Mouse (Mus musculus) adipocyte (in vitro differentiated cells): Measurements from ENCODE around the gene Palm.

ENCODE experiments used
- DNase-seq: peaks from one replicate; pipeline ENCODE4 v3.0.0-alpha.2; 2016; ENCODE audit warnings: low spot score

Palm gene

GRCm38 (mm10) chr10:79856280-79856679, 62.9 kb downstream of the Palm start:
- DNase-seq = no peak

DNA sequence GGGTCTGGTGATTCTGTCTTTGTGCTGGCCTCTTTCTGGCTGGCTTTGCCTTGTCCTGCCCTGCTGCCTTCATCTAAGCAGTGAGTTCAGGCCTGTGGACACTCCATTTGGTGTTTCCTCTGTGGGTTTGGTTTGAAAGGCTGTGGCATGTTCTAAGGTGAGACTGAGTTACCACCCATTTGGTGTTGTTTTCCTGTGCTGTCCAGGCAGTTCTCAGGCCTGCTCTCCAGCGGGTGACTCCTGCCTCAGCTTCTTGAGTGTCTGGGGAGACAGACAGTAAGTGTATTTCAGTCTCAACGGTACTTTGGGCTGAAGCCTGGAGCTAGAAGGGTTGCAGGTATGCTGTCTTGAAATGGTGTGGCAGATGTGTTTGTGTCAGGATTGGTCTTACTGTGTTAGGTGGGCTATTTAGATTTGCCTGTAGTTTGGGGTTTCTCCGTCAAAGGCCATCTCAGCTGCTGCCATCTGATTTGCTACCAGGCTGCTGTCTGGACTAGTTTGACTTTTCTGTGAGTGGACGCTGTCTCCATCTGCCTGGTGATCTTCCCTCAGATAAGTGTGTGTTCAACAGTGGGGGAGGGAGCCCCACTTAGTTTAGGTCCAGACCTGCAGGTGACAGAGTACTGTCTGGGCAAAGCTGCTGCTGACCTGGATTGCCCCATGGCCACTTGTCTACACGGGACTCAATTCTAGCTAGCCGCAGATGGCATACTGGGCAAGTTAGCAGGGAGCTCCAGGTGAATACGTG, 63.5 kb downstream of the Palm start:
- peak; percentile 51 for DNase-seq

GRCm38 (mm10) chr10:79857452-79857811, 64.1 kb downstream of the Palm start:
- peak; percentile 50 for DNase-seq

DNA sequence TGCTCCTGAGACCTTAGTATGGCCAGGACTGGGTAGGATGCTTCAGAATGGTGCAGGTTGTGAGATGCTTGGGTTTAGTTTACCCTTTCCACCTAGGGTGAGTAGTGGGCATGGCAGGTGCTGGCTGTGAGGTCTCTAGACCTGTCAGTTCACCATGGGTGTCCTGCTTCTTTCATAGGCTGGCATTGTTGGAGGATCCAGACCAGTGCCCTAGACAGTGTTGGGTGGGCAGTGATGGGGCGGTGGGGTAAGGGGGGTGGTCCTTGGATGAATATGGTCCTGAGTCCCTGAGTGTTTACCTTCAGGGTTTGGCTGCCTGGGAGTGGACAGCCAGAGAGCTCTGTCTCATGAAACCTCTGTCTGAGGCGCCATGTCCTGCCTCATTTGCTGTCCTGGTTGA, 64.5 kb downstream of the Palm start:
- no peak for DNase-seq

DNA sequence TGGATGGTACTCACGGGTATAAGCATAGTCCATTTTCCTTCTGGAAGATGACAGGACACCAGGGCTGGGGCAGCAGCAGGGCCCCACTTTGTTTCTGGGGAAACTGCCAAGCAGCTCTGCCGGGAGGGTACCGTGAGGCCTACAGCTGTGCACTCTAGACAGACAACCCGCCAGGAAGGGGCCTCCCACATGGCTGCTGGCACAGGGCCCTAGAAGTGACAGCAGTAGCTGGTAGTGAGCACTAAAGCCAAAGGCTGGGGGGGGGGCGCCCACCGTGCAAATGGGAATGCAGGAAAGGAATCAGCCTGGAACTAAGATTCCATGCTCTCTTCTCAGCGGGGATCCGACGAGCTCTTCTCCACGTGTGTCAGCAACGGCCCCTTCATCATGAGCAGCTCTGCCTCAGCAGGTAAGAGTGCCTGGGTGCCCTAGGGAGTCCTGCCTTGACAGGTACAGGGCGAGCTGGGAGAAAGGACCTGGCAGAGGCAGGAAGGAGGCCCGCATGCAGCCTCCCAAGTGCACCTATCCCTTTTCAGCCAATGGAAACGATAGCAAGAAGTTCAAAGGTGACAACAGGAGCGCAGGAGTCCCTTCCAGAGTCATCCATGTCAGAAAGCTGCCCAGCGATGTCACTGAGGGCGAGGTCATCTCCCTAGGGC, 65.2 kb downstream of the Palm start:
- peak; percentile 87 for DNase-seq

DNA sequence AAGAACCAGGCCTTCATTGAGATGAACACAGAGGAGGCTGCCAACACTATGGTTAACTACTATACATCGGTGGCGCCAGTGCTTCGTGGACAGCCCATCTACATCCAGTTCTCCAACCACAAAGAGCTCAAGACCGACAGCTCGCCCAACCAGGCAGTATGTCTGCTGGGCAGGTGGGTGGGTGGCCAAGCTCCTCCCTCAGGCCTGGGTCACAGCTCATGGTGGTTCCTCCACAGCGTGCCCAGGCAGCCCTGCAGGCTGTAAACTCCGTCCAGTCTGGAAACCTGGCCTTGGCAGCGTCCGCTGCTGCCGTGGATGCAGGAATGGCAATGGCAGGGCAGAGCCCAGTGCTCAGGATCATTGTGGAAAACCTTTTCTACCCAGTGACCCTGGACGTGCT, 65.7 kb downstream of the Palm start:
- no peak for DNase-seq

GRCm38 (mm10) chr10:79860079-79860911, 66.9 kb downstream of the Palm start:
- no peak for DNase-seq

- no peak for DNase-seq
These were observed 68.1 kb downstream of the Palm start for GRCm38 (mm10) chr10:79861230-79862048.

- no peak for DNase-seq
These were observed 68.8 kb downstream of the Palm start for GRCm38 (mm10) chr10:79862049-79862788.

DNA sequence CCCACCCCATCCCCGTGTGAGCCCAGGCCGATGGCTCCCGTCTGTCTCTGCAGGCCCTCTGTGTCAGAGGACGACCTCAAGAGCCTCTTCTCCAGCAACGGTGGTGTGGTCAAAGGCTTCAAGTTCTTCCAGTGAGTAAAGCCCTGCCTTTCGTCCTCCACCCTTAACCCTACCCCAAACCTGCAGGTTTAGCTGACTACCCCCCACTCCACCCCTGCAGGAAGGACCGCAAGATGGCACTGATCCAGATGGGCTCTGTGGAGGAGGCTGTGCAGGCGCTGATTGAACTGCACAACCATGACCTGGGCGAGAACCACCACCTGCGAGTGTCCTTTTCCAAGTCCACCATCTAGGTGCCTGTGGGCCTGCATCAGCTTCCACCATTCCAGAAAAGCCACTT, 69.6 kb downstream of the Palm start:
- no peak for DNase-seq

DNA sequence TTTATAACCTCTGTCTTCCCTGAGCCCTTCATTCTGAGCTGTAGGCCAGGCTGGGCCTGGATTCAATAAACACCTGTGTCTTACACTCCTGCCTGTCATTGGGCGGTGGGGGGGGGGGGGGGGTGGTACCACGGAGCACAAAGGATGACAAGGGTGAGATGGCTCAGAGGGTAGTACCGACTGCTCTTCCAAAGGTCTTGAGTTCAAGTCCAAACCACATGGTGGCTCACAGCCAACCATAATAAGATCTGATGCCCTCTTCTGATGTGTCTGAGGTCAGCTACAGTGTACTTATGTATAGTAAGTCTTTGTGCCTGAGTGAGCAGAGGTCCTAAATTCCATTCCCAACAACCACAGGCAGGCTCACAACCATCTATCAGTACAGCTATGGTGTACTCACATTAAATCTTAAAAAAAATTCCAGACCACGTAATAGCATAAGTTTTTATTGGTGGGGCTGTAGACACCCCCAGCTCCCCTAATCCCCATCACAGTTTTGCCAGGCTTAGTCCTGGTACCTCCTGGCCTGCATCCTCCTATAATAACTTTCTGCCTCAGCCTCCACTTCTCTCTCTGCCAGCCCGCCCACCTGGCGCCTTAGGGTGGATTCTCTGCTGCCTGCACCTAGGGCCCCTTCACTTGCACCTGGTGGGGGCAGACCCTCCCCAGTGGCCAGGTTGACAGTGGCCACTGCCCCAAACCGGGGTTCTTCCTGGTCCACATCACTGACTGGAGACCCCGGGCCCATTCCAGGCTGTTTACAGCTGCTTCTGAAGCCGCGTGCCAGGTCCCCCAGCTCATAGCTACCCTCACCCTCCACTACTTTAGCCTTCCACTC, 71.2 kb downstream of the Palm start:
- peak; percentile 46 for DNase-seq

GRCm38 (mm10) chr10:79865189-79865601, 71.8 kb downstream of the Palm start:
- no peak for DNase-seq

GRCm38 (mm10) chr10:79865801-79866295, 72.5 kb downstream of the Palm start:
- DNase-seq = peak; percentile 45

GRCm38 (mm10) chr10:79866601-79867000, 73.2 kb downstream of the Palm start:
- no peak for DNase-seq
